Mouse (Mus musculus) right cerebral cortex, adult 2 months (tissue): ENCODE results near the gene 1700025G04Rik.

ENCODE experiments used
- DNase-seq, 2 experiments: peaks; one replicate each; pipeline ENCODE4 v3.0.0; 2021 to 2022; ENCODE audit warnings: low spot score in 2 of 2

Gene 1700025G04Rik

DNA sequence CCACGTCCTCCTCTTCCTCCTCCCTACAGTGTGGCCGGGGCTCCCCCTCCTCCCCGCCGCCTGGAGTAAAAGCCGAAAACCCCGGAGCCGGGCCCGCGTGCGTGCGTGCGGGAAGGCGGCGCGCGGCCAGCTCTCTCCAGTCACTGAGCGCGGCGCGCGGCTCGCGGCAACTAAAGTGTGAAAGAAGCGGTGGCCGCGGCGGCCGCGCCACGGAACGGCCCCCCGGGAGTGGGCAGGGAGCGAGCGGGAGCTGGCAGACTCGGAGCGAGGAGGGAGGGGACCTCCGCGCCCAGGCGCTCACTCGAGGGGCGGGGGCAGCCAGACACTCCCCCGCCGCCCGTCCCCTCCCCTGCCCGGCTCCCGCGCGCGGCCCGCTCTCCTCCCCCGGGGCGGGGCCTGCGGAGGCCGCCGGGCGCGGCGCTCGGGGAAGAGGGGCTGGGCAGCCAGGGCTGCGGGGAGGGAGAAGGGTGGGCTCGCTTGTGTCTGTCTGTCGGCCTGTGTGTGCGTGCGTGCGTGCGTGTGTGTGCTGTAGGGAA is at the start of gene 1700025G04Rik:
Gene 1700025G04Rik (minus strand): TSS at position 108 of the 536 bp plus-strand sequence.
- DNase-seq, result peak; percentile 72 to 74

DNA sequence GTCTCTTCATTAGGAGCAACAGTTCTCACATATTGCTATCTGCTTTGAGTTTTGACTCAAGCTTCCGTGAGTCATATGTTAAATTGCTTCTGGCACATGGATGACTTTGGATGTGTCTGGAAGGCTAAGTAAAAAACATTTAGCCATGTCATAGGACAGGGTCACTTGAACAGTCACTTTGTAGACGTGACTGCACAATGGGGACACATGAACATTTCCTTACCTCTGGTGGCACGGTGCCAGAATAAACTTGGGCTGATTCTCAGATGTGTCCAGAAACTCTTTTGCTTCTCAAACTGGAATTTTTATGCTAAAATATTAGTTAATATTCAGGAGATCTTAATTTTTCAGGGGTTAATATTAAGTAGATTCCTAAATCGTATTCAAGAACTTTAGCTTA is 49.6 kb upstream of the 1700025G04Rik start:
- DNase-seq, result no peak

DNA sequence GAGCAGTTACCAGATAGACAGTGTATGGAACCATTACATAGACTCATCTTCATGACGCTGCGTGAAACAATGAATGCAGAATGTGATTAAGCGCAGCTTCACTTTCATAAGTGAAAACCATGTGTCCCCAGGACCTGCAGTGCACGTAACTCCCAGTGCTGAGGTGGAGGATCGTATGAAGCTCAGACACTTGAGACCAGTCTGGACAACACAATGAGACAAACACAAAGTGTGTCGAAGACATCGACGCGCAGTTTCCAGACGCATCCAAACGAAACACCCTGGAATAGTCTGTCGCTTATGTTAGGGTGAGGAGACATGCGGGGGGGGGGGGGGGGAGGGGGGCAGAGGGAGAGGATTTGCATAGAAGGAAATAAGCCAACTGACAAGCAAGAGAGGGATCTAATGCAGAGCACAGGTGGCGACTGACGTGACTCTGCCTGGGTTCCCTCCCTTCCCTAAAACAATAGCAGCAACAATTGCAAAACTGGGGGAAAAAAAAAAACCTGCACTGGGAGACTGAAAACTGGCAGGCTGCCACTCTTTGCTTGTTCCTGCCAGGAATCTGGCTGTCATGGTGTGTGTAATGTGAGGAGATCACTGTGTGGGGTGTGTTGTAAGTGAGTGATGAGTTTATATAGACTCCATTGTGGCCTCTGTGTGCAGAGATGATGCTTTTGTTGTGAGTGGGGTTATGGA is 40.3 kb upstream of the 1700025G04Rik start:
- DNase-seq, result peak; percentile 17 to 36

DNA sequence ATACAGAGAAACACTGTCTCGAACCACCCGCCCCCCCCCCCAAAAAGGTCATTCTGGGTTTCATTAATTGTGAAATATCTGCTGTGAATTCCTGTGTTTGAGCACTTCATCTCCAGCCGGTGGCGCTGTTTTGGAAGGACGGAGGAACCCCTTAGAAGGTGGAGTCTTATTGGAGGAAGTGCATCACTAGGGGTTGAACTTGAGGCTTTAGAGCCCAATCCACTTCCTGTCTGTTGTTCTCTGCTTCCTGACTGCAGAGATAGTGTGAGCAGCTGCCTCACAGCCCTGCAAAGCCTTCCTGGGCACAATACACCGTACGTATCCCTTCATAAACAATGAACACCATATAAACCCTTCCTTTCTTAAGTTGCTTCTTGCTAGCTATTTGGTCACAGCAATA is 35.5 kb upstream of the 1700025G04Rik start:
- no peak for DNase-seq

DNA sequence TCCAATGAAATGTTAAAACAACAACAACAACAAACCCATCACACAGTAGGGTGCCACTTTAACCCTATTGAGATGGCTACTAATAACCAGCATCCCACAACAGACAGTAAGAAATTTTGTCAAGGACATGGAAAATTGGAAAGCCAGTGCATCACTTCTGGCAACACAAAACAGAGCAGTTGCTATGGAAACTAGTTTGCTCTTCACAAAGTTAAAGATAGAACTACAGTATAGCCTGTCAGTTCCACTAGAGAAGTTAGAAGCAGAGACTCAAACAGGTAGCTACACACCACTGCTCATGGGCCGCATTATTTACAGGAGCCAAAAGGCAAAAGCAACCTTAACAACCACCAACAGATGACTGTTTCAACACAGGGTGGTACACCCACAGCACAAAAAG is 20.2 kb upstream of the 1700025G04Rik start:
- DNase-seq, result no peak

DNA sequence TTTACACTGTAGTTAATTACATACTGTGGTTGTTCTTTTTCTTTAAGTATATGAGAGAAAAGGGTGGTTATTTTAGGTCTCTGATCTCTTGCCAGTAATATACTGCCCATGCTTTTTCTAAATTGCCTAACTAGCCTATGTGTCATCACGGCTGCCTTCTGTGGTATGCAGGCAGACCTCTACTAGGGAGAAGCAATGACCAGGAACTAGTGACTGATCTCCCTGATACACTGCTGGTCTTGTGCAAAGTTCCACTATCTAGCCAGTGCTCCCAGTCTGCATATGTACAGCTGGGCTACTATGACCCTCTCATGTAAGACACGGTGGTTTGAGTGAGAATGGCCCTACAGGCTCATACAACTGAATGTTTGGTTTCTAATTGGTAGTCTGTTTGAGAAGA is 16.2 kb upstream of the 1700025G04Rik start:
- no peak for DNase-seq

DNA sequence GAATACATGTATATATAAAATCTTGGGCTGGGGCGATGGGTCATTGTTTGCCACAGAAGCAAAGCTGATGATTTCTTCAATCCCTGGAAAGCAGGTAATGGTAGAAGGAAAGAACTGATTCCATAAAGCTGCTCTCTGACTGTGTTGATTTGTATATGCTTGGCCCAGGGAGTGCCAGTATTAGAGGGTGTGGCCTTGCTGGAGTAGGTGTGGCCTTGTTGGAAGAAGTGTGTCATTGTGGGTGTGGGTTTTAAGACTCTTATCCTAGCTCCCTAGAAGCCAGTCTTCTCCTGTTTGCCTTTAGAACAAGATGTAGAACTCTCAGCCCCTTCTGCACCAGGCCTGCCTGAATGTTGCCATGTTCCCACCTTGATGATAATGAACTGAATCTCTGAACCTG is 15.3 kb upstream of the 1700025G04Rik start:
- no peak for DNase-seq

DNA sequence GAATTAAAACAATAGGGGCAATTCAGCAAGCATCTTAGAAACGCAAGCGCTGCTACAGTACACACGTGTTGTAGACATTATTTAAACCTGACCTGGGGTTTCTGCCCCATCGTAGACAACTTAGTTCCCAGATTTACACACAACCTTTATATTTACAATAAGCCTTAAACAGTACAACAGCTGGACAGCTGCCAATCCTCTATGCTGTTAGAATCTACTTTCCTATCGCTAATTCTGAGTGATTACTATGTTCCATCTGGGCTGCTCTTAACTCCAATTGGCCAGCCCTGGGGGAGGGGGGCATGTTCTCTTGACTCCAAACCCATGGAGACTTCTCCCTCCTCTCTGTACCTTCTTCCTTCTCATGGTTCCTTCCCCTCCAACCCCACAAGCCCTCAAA is 11.8 kb upstream of the 1700025G04Rik start:
- no peak for DNase-seq

DNA sequence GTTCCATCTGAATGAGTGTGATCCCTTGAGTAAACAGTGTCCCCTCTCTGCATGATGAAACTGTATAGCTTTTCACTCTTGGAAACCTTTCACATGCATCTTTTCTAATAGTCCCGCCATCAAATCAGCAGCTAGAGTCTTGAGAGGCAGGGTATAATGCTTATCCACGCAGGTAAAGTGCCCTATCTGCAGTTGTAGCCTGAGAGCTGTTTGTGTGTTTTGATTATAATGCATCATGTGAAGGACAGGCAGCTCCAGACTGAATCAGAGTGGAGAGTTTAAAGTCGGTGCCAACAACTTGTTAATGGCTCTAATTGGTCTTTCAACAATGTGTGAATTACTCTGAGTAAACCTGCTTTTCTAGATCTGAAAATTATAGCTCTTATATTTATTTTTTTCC is 6.1 kb upstream of the 1700025G04Rik start:
- no peak for DNase-seq

DNA sequence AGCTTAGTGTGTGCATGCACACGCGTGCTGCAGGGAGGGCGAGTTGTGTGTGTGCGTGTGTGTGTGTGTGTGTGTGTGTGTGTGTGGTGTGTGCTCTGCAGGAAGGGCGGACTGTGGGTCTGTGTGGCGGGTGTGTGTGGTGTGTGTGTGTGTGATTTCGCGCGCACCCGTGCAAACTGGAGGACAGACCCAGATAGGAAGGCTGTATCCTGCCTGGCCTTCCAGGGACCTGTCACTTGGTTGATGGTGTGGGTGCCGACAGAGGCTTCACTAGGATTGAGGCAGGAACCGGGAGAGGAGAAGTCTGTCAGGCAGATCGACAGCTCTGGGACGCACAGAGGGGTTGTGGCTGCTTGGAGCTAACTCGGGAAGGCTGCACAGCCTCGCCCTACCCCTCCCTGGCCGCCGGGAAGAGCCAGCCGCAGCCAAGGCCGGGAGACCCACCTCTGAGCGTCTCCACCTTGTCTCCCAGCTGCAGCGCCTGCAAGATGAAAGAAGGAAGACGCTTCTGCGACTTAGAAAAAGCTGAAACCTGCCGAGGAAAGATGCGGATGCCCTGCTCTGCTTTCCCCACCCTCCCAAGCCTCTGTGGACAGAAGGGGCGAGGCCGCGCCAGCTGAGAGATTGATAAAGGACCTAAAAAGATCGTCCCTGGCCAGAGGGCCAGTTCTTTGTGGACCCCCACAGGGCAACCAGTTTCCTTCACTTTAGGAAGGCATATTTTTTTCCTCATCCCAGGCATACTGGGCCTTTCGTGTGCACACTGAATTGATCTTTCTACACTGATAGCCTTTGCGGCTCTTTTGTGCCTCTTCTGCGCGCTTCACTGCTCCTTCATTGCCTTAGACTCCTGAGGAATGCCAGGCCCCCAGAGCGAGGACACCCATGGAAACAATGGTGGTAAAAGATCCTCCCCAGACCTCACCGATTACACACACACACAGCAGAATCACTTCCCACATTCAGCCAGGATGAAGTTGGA is 930 bp upstream of the 1700025G04Rik start:
- peak; percentile 53 to 68 for DNase-seq

DNA sequence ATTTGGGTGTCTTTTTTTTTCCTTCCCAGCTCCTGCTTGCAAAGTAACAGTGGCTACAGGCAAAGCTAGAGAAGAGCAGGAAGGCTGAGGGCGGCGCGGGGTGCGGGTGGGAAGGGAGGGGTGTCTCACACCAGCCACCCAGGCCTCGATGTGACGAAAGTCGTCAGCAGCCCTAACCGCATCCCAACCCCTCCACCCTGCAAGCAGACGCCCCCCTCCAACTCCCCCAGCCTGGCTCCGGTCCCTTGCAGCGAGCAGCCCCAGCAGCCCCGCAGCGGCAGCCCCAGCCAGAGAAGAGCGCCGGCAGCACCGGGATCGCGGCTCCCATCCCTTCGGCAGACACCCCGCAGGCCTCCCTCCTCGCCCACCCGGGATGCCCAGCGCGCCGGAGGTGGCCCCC is 399 bp downstream of the 1700025G04Rik start:
- DNase-seq, result peak; percentile 52 to 56

DNA sequence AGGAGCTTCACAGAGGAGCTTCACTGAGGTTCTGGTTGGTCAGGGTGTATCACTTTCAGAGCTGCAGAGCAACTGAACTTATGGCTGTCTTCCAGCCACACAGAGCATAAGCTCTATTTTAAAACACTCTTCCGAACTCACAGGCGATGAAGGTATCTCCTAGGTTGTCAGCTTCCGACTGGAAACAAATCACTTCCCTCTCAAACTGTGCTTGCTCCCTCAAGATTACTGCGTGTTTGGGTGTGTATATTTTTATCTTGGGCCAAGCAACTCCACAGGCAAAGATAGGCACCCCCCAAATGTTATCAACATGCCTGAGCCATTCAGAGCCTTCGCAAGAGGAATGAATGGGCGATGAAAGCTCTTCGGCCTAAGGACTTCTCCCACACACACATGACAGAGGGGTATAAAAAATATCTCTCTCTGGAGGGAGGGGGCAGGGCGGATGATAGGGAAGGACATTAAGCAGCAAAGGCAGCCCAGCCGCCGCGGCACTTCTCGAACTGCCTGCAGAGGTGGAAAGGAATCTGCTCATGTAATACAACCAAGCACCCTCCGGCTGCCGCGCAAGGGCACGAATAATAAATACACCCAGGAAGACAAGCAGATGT is 1.0 kb downstream of the 1700025G04Rik start:
- DNase-seq, result peak; percentile 60 to 77

DNA sequence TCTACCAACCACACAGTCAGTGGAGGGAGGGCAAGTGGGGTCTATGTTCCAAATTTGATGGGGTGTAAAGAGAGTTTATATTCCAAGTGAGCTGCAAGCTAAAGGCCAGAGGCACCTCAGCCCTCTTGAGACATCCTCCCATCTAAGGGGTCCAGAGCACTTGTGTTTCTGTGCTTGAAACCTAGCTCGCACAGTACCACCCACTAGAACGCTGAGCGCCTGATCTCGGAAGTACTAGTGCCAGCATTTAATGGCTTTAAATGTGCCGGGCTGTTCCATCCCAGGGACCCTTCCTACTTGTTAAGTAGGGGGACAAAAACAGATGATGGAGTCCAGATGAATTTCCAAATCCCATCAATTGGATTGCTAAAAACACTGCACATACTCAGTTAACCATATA is 1.9 kb downstream of the 1700025G04Rik start:
- no peak for DNase-seq

DNA sequence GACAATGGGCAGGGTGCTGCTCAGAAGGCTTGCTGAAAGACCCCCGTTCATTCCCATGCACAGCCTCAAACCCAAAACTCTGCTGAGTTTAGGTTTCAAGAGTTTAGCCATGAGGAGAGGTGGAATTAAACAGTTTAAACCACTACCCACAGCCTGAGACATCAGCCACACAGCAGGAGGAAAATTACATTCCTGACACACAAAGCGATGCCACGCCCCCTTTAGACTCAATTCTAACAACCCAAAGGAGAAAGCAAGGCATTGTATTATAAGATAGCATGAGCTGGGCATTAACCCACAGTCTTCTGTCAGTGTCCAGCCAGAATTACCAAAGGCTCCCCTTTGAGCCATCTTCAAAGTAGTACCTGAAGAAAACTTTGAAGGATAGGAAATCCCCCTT is 3.0 kb downstream of the 1700025G04Rik start:
- no peak for DNase-seq

DNA sequence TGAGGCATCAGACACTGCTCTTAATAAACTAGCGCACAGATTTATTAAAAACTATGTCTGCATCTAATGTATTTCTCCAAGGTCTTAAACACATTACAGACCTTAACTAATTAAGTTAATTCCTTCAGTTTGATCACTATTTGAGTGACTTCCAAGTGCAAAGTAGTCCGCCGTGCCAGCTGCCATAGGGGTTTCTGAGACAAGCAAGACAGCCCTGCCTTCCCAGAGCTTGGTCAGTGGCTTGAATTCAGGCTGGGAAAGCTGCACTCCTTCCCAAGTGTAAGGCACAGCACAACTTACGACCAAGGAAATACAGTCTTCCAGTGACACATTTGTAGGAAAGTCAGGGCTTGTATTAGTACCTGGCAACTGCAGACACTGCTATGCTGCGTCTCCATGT is 4.4 kb downstream of the 1700025G04Rik start:
- no peak for DNase-seq

DNA sequence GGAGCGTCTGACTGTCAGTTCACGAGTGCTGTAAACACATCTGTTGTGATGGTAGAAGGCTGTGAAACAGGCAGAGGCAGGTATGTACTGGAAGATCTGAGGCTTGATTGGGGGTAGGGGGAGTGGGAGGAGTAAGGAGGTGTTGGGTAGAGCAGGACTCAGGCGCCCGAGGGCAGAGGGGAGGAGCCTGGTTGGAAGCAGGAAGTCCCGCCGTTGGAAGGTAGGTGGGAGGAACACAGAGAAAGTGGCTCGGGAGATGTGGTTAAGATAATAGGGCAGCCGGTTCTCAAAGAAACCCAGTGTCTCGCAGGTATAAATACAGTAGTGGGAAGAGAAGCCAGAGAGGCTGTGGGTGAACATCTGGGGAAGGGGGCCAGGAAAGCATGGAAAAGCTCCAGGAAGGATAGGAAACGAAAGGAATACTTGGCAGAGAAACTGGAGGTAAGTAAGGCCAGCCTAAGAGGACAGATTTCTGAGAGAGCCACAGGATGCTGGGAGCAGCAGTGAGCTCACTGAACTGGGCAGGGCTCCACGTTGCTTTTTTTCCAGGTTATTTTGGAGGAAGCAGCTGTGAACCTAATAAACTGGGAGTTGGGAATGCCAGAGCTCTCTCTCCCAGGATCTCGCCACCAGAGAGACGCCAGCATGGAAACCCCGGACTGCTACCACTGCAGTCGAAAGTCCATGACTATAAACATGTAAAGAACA is 5.1 kb downstream of the 1700025G04Rik start:
- no peak for DNase-seq

DNA sequence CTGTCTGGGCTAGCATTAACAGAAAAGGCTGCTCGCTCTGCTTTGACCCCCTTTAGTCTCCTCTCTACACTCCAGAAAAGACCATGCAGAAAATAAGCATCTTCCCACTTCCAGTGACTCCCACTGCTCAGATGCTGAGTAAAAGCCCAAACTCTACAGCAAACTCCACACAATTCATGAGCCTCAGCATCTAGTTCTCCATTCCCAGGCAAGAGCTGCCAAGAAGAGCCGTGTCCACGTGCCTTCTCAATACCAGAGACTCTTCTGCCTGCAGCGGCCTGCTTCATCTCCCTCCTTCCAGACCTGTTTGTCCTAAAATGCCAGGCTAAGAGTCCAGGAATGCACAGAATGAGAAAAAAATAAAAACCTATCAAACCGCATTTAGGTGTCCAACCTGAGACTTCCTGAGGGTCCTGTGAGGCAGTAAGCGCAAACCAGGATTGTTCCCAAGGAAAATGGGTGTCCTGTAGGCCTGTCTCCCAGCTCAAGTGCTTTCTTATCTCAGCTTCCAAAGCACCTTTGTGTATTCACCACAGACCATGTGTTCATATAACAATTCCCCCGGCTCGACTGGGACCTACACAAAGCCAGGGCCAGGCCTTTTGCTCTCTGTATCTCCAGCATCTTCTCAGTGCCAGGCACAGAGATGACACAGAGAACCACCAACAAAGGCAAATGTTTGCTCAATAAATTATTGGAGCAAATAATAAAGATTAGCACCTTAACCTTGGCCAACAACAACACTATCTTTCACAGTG is 7.8 kb downstream of the 1700025G04Rik start:
- peak; percentile 51 to 55 for DNase-seq

DNA sequence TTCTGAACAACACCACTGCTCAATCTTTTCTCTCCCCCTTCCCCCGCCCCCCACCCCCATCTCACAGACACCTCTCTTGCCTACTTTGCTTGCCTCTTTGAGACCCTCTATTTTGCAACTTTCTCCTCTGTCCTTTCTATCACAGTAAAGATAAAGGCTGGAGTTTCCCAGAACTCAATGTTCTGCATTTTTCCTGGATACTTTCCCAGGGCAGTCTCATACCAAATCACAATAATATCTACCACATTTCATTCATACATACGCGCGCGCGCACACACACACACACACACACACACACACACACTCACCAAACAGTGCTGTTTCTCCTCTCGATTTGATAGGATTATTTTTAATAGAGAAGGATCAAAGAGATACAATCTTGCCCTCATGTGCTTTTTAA is 8.8 kb downstream of the 1700025G04Rik start:
- no peak for DNase-seq

DNA sequence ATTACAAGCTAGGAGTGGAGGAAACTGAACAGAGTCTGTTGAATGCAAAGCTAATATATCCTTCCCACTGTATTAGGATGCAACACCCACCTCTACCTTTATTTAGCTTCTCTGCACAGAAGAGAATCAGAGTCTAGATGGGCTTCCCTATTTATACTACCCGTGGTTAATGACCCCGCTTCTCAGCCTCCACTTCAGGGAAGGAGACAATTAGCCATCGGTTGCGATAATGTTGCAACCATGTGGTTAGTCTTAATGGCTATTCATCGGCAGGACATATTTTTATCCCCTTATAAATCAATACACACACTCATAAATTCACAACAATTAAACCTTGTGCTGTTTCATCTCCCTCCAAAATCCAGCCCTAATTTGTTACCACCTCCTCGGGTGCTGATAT is 9.7 kb downstream of the 1700025G04Rik start:
- no peak for DNase-seq

DNA sequence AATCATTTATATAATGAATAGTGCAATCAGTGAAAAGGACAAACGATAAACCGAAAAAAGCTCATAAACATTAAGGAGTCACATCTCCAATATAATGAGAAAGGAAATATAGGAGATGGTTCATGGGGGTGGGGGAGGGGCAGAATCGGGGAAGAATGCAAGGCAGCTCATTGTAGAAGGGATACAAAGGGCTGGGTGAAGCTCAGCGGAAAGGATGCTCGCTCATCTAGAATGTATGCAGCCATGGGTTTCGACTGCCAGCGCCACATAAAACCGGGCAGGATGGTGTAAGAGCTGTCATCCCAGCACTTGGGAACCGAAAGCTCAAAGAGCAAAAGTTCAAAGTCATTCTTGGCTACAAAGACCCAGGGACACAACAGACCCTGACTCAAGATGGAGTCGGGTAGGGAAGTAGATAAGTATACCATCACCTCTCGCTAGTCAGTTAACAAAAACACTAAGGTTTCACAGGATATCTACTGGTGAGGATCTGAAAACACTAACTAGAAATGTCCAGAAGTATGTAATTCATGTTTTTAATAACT is 12.7 kb downstream of the 1700025G04Rik start:
- DNase-seq, result no peak
